Mouse (Mus musculus) brain, embryonic 14.5 days (tissue): ENCODE measurements at regions not wholly inside any gene's neighbourhood (a gene's known extent, or its start where the extent isn't known, plus 50 kb on each side); places are given as distances from the start of the nearest gene placed in this dataset.

ENCODE experiments used
- DNase-seq: peaks from one replicate; pipeline ENCODE4 v3.0.0-alpha.2; 2011; ENCODE audit warnings: low read depth
- CTCF ChIP-seq: fragments of 200-500 bp; IDR thresholded peaks from 2 replicates; pipeline ENCODE4 v1.5.1; 2012; ENCODE audit warnings: inconsistent platforms, mild to moderate bottlenecking, moderate library complexity, borderline replicate concordance; ENCODE audit not compliant: insufficient read depth, insufficient read length; ENCODE audit errors: extremely low read depth
- POLR2A ChIP-seq: fragments of 200-500 bp; IDR thresholded peaks from 2 replicates; pipeline ENCODE4 v1.6.1; 2012; ENCODE audit warnings: mild to moderate bottlenecking, inconsistent platforms, borderline replicate concordance; ENCODE audit not compliant: poor library complexity, insufficient read depth, insufficient read length, severe bottlenecking; ENCODE audit errors: extremely low read depth

DNA sequence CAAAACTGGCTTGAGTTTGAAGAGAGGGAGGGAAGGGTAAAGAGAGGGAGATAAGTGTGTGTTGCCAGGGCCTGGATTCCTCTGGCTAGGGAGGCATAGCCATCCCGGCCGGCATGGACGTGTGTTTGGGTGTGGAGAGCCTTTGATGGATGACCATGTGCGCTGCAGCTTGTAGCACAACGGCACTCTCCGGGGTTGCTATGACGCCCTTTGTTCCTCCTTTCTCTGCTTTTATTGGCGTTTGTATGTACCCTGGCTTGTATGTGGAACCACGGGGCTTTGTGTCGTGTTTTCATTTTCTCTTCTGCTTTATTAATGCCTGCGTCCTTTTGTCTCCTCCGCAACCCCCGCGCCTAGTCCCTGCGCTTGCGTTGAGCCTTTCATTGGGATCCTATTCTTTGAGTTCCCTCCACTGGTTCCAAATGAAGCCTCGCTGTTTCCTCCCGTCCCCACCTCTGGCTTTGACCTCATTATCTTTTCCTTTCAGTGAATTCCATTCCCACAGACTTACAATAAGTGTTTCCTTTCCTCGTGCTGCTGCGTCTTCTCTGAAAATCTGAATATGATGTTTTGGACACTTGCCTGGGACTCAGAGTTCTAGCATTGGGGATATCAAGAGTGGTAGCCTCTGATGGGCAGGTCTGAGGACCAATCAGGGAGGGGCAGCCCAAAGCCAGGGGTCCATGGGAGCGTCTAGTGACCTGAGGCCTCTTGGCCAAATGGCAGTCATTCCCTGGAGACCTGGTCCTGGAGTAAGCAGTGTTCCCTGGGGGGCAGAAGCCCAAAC is 289.5 kb downstream of the Gm11011 start:
- TF ChIP-seq CTCF: no peak
- no peak for TF ChIP-seq POLR2A
- DNase-seq: peak; percentile 94

- TF ChIP-seq CTCF (peak; percentile 20; the same call in 1 of the 2 replicates), POLR2A (no peak)
- DNase-seq: peak; percentile 69
Observed at GRCm38 (mm10) chr2:169297226-169297625, 290.3 kb downstream of the Gm11011 start.

GRCm38 (mm10) chr2:169293351-169293750 is 294.2 kb downstream of the Gm11011 start:
- DNase-seq: no peak
- TF ChIP-seq POLR2A (no peak), CTCF (no peak)

DNA sequence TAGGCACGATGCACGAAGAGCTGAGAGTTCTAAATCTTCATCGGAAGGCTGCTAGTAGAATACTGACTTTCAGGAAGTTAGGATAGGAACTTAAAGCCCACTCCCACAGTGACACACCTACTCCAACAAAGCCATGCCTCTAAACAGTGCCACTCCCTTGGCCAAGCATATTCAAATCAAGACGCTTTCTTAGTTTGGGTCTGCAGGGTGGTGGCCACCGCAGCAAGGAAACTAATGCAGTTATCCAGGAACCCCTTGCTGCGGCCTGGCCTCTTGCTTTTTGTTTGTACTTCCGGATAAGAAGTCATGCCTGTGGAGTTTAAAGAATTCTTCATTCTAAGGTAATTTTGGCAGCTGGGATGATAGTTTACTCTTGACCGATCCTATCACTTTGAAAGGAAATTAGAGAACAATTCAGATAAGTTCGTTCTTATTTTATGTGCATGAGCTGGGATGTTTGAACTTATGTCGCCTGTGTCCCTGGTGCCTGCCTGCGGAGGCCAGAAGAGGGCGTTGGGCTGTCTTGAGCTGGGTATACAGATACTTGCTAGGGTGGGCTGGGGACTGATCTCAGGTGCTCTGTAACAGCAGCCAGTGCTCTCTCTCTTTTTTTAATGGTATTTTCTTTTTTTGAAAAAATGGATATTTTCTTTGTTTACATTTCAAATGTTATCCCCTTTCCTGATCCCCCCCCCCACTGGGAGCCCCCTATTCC is 298.5 kb downstream of the Gm11011 start:
- no peak for DNase-seq
- TF ChIP-seq POLR2A (no peak), CTCF (no peak)

GRCm38 (mm10) chr2:169286701-169287100 is 300.8 kb downstream of the Gm11011 start:
- TF ChIP-seq POLR2A (no peak), CTCF (no peak)
- no peak for DNase-seq

DNA sequence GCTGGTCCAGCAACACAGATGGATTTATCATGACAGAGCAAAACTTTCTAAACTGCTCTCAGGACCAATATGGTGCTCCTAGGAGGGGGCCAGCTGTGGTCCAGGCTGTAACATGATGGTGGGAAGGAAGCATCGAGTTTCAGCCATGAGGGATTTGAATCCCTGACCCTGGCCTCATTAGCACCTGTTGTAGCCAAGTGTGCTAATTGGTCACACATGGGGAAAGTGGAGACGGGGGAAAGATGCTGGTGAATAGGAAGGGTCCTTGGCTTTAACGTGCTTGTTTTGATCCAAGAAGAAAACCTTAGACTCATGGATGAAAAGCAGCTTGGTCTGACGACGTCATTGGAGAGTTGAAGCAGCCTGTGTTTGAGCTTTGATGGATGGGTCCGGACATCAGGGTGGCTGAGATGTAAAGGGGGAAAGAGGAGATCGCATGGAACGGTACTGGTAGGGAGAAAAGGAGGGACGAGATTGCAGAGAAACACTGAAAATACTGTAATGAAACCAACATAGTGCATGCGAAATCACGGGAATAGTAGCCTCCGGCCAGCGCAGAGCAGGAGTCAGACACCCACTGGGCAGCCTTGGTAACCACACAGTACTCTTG is 304.9 kb downstream of the Gm11011 start:
- peak; percentile 57 for DNase-seq
- TF ChIP-seq POLR2A (no peak), CTCF (no peak)

DNA sequence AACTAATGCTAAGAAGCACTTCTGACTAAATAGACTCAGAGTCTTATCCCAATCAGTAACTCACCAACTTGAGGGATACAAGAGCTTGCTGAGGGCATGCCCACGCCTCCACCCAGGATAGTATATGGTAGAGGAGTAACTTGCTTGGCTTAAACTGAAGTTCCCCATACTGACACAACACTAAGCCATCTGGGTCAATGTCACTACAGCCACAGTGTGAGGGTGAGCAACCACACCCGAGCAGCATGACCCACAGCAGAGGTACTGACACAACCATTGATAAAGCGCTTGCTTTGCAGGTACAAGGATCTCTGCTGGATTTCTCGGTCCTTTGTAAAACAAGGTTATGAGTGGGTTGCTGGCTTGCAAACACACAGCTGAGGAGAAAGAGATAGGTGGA is 312.2 kb downstream of the Gm11011 start:
- TF ChIP-seq CTCF (no peak), POLR2A (no peak)
- DNase-seq: no peak

GRCm38 (mm10) chr2:169274101-169274500 is 313.4 kb downstream of the Gm11011 start:
- no peak for TF ChIP-seq CTCF
- TF ChIP-seq POLR2A: no peak
- no peak for DNase-seq

GRCm38 (mm10) chr2:169272622-169273021 is 314.9 kb downstream of the Gm11011 start:
- peak; percentile 62 for DNase-seq
- TF ChIP-seq POLR2A (no peak), CTCF (no peak)

DNA sequence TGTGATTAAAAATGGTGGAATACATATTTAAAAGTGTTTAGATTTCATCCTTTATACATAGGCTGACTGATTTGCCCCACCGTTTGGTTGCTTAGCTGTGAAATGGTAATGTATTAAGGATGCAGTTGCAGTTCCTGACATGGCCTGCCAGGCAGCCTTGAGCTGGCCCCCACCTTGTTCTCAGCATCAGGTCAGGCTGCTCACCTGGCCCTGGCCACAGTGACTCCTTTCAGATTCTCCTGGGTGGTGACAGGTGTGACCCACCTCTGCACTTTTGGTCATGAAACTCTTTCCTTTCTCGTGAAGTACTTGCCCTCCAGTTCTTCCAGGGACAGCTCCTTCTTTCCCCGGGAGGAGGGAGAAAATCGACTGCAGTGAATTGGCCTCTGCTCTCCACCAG is 315.5 kb downstream of the Gm11011 start:
- TF ChIP-seq CTCF (peak; percentile 32; the same call in 1 of the 2 replicates), POLR2A (no peak)
- DNase-seq: peak; percentile 20

DNA sequence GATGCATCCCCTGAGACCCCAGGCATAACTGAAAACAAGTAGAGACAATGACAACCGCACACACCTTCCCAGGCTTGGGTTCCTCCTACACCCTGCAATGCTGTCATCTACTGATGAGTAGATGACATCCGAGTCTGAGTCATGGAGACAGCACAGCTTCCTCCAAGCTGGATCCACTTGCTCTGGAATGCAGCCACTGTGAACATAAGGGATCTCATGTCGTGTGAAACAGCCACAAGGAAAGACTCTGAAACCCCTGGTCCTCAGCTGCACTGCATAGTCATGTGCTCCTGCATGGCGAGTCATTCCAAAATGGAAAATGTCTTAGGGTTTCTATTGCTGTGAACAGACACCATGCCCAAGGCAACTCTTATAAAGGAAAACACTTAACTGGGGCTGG is 305.2 kb upstream of the Zfp64 start:
- no peak for TF ChIP-seq CTCF
- TF ChIP-seq POLR2A: no peak
- no peak for DNase-seq

DNA sequence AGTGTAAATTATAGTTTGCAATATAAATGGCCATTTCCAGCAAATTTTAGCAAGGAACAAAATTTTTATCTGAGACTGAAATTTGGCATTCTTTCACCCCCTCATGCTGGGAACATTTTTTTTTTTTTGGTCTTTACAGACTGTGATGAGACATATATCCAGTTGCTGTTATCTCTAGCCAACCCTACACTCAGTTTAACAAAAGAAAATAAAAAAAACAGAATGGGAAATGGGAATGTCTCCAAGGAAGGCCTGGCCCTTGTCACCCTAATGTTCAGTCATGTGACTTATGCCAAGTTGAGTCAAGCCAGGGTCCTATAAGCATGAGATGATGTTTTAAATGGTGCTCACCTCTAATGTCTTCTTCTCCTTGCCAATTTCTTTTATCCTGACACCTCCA is 289.2 kb upstream of the Zfp64 start:
- TF ChIP-seq CTCF: no peak
- TF ChIP-seq POLR2A: no peak
- DNase-seq: no peak

DNA sequence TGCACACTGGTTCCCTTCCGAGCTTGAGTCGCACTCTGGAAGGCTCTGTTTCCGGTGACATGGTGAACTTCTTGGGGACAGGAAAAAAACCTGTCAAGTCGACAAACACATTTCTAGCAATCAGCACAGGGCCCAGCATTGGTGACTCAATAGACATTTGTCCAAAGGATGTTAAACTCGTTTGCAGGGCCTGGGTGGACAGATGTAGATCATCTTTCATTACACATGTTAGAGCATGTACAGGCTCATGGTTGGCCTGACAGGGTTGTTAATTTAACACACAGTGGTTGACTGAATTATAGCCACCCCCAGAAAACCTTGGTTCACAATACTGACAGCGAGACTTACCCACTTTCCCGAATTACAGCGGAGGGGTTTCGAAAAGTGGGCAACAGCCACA is 288.6 kb upstream of the Zfp64 start:
- TF ChIP-seq CTCF (no peak), POLR2A (no peak)
- DNase-seq: no peak
